Mouse (Mus musculus) frontal cortex, adult (tissue): ENCODE measurements at regions not wholly inside any gene's neighbourhood (a gene's known extent, or its start where the extent isn't known, plus 50 kb on each side); places are given as distances from the start of the nearest gene placed in this dataset.

Experiments
- ATAC-seq: cut with Nextera tagmentation; 2 replicates; pipeline ENCODE4 v1.9.2; 2017; ENCODE audit warnings: mild to moderate bottlenecking, moderate library complexity, mixed read lengths; ENCODE audit not compliant: low TSS enrichment

DNA sequence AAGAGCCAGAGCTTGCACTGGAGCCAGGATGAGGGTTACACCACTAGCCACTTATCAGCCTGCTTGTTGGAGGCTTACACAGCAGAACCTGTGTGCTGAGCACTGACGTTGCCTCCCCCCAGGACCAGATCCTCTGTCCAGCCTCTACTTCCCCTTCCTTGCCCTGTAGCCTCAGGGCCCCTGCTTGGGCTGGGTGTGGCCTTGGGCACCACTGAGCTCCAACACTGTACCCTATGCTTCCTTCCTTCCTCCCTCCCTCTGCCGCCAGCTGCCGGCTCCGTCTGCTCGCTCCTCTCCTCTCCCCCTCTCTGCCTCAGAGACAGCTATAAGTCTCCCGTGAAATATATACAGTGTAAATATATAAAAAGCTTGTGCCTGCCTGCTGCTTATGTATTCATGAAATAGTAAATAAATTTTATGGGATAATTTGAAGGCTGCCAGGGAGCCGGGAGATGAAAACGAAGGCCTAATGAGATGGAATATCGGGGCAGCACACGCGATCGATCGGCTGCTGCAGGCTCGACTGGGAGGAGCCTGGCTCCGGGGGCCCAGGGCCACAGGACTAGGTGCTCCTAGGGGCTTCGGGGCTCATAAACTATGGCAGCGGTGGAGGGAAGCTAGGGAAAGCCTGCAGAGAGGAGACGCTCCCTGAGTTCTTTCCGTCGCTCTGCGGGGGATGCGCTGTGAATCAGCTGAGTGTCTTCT, 135.6 kb downstream of the Rbm19 start:
- ATAC-seq, result peak; percentile 94

DNA sequence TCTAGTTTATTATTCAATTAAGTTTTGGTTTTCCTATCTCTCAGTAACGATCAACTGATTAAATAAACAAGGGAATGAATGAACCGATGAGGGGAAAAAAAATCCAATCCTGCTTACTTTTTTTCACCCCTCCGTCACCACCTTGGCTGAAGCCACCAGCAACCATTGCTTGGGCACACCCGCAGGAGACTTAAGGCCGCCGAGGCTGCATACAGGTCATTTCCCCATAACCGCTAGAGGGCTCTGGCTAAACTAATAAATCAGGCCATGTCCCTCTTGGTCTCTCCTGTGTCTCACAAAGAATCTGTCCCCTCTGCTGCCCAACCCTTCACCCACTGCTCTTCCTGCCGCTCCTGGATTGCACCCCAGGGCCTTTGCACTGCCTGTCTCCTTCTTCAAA, 136.3 kb downstream of the Rbm19 start:
- no peak for ATAC-seq

DNA sequence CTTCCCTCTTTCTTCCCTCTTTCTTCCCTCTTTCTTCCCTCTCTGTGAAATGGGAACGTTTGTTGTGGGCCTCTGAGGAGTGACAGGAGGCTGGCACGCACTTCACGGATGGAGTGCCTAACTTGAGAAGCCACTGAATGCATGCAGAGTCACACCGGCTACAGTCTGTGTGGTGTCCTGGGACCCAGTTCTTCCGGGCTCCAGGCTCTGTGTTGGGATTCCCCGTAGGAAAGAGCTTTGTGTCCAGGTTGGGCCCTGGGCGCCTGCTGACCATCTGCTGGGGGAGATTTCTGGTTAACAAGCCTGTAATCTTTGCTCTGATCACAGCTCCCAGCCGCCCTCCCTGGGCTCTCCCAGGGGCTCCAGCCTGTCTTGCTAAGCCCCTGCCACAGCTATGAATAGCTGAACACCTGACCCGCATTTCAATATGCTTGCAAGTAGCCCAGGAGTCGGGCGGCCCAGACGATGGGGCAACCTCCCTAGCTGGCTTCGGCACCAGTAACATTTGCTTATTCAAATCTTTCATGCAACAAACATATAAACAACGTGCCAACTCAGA, 146.5 kb downstream of the Rbm19 start:
- ATAC-seq, result no peak

DNA sequence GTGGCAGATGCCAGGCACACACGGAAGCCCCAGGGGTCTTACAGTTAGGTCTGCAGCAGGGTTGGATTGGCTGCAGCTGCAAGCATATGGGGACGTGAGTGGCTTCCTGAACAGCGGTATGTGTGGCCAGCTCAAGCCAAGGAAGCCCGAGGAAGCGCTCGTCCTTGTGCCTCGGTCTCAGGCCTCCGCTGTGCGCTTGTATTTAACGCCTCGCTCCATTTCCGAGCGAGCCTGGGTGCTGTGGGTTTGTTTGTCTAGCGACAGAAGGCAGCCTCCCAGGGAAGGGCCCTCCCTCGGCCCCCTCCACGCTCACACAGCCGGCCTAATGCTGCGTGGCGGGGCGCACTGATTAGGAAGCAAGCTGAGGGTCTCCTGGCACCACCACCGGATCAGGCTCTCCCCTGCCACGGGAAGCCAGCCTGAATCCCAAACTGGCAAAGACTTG, 153.2 kb downstream of the Rbm19 start:
- no peak for ATAC-seq

DNA sequence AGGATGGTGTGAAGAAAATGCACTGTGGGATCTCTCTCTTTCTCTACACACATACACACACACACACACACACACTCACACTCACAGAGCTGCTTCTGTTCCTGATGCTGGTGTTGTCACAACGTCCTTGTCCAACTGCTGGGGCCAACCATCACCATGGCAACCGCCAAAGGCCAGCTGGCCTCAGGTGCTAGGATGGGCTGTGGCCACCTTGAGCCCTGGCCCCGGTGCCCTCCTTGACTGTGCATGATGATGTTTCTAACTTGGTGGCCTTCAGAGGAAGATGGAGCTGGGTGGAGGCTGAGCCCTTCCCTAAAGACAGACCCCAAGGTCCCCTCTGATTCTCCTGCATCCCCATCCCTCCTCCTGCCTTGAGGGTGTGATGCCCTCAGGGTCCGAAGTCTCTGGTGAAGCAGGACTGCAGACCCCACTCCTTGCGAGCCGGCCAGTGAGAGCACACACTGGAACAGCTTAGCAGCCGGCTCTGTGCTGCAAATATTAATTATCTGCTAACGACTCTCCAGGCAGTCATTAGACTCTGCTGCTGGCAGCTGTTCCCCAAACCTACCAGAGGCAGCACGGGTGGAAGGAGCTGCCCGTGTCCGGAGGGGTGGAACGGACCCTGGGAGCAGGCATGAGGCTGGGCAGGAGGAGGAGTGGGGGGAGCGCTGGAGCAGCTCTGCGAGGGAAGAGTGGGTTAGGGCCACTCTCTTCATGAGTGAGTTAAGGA, 154.8 kb downstream of the Rbm19 start:
- ATAC-seq, result no peak

DNA sequence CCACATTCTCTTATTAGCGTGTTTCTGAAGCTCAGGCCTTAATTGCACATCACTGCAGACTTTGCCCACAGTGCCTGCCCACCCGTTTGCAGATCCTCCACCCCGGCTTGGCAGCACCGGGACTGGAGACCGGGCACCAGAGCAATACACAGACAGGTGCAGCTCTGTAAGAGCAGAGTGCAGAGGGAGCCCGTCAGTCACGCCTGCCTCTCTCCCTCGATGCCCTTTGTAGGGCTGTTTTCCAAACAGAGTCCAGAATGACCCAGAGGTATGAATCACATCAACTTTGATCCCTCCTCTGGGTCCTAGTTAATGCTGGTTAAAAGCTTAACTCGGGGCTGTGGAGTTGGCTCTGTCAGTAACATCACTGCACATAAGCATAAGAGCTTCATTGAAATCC, 155.3 kb upstream of the Lhx5 start:
- no peak for ATAC-seq

DNA sequence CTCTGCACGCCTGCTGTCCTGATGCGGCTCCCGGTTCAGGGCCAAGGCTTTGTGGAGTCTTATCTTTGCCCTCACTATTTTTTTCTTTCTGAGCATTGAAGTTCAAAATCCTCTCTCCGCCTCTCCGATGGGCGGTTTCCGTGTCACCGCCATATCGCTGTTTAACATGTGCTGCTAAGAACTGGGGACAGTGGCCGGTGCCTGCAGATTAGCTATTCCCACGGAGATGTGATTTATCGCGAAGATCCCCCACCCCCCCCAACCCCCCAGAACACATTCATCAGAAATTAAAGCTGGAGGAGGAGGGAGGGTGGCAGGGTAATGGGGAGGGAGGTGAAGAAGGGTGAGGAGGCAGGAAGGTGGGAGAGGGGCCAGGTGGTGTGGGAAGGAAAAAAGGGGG, 151.2 kb upstream of the Lhx5 start:
- ATAC-seq, result no peak

DNA sequence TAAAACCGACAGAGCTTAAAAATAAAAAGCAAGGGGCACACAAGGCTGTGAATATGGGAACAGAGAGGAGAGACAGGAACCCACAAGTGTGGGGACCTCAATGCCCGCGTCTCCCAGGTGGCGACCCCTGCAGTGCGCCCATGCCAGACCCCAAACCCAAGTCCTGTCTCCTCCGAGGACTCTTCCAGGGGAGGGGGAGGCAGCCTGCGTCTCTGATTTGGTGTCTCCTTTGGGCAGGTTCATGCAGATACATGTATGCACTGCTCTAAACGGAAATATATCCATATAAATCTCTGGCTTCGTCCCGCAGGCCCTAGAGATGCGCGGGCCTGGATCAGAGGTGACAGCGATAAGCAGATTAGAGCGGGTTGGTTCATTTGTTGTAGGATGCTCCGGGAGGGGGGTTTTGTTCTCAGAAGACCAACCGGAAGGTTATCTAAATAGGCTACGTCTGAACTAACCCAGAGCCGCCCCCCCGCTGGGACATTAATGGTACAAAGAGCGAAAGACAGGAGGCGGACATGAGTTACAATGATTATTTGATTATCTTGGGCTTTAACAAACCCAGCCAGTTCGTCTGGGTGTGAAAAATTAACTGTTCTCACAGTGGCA, 150.4 kb upstream of the Lhx5 start:
- ATAC-seq, result no peak

DNA sequence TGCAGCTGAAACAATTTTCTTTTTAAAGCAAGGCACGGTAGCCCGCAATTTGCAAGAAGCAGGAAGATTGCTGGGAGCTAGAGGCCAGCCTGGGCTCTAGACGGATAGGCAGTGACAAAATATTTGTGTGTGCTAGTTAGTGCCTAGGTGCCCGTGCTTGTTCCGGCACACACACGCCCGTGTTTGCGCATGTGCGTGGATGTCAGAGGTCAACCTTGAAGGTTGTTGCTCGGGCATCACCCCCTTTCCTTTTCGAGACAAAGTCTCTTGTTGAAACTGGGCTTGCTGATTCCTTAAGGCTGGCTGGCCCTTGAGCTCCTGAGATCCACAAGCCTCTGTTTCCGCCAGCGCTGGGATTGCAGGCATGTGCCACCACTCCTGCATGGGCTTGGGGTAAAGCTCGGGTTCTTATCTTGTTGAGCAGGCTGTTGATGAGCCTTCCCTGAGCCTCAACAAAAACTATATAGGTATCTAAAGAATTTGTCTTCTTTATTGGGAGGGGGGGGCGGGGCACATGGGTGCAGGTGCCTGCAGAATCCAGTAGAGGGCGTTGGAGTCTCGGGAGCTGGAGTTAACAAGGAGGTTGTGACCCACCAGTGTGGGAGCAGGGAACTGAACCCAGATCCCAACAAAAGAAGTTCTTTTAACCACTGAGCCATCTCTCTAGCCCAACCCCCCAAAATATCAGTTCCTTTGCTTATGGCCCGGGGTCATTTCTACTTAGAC, 149.5 kb upstream of the Lhx5 start:
- no peak for ATAC-seq

DNA sequence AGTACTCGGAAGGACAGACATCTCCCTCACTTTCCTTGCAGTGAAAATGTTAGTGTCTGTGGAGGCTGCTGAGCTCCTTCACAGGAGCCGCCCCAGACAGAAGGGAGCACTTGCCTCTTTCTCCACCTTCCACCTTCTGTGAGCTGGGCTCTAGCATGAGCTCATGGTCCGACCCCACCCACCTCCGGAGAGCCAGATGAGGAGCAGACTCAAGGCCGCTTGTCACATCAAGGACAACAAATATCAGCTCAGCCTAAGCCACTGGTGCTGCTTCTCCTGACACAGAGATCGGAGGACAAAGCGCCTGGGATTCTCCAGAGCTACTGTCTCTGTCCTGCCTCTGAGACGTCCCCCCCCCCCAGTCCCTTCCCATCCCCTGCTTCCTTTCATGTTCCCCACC, 146.9 kb upstream of the Lhx5 start:
- no peak for ATAC-seq

DNA sequence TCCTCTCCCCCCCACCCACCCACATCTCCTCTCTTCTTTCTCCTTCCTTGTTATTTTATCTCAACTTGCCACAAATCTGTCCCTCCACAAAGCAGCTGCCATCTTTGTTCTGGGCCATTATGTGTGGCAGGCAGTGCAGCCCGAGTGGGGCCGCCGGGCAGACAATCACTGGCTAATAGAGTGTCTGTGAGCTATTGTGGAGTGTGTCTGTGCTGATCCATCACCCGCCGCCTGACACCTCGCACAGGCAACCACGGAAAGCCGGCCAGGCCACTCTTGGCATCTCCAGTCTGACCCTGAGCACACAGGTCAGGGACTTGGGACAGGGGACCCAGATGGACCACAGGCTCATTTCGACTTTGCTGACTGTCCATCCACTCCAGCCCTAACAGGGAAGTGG, 146.5 kb upstream of the Lhx5 start:
- ATAC-seq, result no peak

DNA sequence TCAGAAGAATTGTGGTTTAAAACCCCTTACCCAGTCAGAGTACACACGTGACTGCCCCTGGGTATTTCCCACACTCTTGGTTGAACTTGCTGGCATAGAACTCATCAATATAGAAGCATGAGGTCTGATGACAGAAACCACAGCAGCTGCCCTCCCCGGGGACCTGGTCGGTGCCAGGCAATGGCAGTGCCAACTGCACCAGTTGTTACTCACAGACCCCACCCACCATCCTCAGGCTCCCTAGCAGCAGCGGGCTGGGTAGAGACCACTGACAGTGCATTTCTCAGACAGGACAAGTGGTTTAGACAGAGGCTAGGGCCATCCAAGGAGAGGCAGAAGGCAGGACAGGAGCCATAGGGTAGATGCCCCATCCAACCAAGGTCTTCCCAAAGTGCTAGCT, 144.7 kb upstream of the Lhx5 start:
- no peak for ATAC-seq

DNA sequence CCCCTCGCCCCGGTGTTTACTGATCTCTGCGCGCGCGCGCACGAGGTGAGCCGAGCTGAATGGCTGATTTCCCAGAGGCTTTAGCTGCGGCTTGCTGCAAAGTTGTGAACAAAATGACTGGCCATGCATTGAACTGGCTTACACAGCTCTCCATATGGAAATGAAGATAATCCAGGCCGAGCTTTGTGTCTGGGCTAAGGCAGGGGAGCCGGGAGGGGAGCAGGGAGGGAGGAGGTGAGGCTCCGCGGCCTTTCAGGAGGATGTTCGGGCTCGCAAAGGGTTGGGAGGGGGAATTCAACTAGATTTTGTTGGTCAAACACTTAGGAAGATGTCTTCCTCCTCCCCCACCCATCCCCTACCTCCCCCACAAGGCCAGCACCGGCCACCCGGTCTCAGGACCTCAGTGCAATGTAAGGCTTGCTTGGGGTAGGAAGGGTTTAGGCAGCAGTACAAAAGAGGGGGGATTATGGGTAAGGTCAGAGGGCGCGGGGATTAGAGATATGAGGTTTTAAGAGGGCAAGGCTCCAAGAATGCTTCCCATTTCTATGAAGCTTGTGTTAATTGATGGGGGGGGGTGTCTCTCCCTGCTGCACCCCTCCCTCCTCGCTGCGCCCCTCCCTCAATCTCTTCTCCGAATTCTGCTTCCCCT, 143.3 kb upstream of the Lhx5 start:
- ATAC-seq, result no peak

DNA sequence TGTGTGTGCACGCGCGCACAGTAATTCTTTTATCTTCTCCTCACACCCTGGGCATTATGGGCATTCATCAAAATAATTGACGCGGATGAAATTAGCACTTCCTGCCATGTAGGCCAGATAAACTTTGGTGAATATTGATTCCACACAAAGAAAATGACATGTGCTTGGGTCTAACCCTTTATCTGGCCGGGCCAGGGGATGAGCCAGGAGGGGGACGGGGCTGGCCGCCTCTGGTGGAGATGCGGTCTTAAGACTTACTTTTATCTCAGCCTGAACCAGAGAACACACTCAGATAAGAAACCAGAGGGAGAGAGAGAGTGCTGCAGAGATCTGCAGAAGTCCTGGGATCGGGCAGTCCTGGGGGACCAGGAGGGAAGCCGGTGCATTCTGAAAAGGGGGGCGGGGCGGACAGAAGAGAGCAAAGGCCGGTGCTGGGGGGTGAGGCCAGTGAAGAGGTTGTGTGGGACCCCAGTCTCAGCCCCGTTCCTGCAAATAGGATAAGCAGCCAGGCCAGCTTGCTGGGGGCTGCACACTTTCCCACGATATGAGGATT, 136.9 kb upstream of the Lhx5 start:
- ATAC-seq, result no peak

DNA sequence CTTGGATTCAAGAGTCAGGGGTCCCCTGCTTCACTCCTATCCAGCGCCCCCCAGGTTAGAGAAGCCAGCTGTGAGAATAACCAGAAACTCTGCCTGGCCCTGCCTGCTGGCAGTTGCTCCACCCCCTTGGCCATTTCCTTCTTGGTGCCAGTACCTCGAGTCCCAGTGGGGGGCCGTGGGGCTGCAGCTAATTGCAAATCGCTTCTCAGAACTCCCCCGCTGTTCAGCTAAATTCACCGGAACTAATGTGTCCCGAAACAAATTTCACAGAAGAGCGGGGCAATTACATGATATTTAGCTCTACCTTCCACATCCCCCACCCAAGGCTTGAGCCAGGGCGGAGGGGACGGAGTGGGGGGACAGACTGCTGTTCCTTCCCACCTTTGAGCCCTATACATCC, 134.3 kb upstream of the Lhx5 start:
- no peak for ATAC-seq

DNA sequence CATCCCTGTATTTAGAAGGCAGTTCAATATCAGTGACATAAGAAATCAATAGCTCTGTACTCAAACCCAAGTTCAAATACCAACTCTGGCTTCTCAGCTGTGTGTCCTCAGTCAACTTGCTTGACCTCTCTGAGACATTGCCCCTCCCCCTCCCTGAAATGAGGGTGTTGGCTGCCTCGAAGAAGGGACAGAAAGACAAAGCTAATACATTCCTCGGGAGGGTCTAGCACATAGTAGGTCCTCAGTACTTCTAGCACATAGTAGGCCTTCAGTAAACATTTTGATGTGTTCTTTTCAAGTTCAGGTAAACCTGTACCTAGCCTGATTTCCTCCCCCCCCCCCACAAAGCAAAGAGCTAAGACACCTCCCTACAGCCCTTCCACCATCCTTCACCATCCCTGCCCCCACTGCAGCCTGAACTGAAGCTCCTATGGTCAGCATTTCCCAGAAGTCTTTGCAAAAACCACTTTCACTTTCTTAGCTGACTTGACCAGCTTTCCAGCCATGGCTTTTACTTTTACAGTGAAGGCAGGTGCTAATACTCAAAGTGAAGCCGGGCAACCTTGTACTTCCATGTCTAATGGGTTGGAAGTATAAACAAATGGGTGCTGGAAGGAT, 133.7 kb upstream of the Lhx5 start:
- ATAC-seq, result no peak

DNA sequence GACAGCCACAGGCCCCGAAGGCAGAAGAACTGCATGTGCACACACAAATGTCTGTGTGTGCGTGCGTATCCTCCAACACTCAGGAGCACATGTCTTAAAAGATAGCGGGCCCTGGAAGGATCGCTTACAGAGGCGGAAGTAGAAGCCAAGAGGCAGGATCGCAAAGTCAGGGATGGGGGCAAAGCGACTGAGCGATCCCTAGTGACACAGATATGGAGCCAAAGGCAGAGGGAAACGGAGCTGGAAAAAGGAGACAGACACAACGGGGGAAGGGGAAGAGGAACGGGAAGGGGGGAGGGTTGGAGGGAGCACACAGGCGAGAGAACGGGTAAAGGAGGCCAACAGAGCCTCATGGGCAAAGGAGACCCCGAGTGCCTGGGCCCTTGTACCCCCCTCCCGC, 129.8 kb upstream of the Lhx5 start:
- no peak for ATAC-seq

DNA sequence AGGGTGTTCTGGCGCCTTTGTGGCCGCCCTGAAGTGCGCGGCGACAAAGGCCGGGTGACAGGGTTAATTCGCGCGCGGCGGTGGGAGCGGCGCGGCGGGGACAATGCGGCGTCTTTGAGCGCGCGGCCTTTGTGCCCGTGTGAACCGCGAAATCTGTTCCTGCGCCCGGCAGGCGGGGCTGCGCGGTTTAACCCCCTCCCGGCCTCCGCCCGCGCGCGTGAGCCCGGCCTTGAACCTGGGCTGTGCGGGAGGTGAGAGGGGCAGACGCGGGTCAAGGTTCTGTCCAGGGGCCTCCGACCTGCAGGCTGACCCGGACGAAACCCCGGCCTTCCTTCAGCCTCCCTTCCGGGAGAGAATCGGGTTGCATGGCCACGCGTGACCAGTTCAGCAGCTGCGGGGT, 129.2 kb upstream of the Lhx5 start:
- no peak for ATAC-seq

DNA sequence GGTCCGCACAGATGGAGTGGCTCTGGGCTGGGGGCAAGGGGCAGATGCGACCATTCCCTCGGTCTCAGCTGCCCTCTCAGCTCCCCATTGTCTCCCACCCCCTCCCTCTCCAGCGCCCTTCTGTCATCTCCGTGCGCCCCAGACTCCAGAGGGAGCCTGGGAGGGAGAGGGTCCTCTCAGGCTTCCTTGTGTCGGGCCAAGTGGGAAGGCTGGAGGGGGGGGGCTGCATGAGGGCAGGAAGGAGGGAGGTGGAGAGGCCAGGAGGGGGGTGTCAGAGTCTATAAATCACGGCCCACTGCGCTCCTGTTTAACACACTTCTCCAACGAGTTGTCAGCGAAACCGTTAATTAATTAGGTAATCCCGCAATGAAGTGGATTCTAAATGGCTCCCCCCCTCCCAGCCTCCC, 127.2 kb upstream of the Lhx5 start:
- no peak for ATAC-seq

DNA sequence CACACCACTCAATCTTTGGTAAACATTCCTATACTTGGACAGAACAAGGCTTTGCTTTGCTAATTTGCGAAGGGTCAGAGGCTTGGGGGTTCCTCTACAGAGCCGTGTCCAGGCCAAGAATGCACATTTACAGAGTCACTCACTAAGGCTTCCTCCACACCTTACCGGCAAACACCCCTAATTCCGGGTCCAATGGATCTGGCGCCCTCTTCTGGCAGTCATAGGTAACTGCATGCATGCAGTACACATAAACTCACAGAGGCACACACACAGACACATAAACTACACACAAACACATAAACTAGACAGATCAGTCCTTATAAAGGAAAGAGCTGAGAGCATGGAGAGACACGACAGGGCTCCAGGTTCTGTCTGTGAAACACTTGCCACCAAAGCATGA, 119.2 kb upstream of the Lhx5 start:
- no peak for ATAC-seq

DNA sequence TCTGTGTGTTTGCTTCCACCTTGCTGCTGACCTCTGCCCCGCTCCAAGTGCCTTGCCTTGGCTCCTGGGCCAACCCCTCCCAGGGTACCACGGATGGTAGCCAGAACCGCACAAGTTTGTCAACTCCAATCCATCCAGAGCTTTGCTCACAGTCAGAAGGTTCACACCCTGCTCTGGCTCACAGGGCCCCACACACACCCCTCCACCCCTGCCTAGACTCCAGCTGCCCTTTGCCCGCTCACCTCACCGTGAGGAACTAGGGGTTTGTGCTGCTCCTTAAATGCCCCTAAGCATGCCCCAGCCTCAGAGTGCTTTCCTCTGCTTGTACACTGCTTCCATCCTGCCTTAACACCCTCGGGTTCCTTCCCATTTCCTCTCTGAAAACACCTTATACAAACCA, 117.5 kb upstream of the Lhx5 start:
- ATAC-seq, result no peak
